Mouse (Mus musculus) spleen, postnatal 10 days (tissue): ENCODE results near the gene Pde1b.

Experiments used
- DNase-seq, 2 experiments: peaks; one replicate each; pipeline ENCODE4 v3.0.0; 2021 to 2022; ENCODE audit warnings: low spot score in 2 of 2

Gene Pde1b

DNA sequence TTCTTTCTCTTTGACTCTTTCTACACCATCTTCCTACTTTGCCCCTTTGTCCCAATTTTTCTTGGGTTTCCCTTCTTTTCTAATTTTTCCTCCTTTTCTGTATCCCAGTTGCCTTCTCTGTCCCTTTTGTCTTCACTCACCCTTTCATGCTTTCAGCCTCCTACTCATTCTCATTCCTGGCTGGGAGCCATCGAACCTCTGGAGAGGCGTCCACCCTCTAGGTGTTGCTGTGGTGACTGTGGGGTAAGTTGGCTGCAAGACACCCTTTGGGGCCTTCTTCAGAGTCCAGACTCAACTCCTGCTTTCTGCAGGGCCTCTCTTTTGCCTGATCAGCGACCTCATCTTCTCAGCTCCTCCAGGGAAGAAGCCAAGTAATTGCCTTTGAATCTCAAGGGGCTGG is 6.5 kb downstream of the Pde1b start:
- DNase-seq = no peak

DNA sequence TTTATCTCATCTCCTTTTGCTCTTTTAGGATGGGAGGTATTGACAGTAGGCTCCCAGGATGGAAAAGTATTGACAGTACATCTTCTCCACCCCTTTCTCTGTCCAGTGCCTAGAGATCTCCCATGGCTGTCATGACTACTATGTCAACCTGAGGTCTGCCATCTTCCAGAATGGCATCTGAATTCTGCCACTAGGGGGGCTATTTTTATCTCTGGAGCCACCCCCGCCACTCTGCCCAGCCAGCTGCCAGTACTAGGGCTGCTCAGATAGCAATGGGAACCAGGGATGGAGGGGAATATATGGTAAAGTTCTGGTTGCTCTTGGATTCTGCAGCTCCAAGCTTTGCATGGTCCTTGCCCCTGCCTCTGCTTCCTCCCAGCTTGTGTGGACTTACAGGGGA is 8.8 kb downstream of the Pde1b start:
- no peak for DNase-seq

DNA sequence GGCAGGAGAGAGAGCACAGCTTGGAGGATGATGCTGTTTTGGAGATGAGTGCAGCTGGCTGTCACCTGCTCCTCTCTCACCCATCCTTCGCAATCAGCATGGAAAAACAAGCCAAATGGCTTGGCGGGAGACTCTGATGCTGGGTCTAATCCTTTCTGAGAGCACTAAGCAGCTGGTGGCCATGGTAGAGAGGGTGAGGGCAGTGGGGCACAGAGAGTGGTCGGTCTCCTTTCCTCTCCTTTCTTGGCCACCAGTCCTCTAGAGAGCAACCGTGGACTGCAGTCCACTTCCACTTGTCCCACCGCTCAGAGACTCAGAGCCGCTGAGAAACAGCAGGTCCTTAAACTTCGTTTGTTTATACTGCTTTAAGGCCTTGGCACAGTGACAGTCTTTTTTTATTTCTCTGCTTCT is 10.8 kb downstream of the Pde1b start:
- DNase-seq = no peak

DNA sequence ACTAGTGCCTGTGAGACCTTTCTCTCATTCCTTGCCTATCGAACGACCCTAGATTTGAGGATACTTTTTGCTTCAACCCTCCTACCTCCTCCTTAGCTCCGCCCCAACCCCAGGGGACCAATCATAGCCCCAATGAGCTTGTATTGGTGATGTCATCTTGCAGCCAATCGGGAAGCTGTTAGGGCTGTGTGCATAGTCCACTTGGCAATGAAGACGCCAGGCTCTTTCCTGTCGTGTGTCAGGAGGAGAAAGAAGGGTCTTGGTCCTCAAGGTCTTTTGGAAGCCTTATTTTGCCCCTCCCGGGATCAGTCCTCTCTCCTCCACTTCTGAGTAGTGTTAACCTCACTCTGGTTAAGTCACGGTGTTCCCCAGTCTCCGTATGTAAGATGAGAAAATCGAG is 11.3 kb downstream of the Pde1b start:
- DNase-seq = peak in 1 of 2 experiments; percentile 61

DNA sequence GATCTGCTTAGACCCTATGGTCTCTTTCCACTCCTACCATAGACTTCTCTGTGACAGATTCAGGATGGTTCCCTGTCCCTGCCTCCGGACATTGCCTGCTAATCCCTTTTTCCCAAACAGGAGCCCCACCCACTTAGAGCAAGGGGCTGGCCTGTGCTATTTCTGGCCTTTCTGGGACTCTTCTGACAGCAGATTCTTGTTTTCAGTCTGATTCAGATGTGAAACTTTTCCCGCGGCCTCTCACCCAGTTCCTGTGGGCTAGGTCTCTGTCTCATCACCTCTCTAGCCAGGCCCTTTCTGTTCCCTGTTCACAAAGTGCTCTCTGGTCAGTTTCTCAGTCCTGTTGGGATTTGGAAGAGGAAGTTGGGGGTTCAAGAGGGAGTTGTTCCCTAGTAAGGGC is 12.1 kb downstream of the Pde1b start:
- DNase-seq = no peak

DNA sequence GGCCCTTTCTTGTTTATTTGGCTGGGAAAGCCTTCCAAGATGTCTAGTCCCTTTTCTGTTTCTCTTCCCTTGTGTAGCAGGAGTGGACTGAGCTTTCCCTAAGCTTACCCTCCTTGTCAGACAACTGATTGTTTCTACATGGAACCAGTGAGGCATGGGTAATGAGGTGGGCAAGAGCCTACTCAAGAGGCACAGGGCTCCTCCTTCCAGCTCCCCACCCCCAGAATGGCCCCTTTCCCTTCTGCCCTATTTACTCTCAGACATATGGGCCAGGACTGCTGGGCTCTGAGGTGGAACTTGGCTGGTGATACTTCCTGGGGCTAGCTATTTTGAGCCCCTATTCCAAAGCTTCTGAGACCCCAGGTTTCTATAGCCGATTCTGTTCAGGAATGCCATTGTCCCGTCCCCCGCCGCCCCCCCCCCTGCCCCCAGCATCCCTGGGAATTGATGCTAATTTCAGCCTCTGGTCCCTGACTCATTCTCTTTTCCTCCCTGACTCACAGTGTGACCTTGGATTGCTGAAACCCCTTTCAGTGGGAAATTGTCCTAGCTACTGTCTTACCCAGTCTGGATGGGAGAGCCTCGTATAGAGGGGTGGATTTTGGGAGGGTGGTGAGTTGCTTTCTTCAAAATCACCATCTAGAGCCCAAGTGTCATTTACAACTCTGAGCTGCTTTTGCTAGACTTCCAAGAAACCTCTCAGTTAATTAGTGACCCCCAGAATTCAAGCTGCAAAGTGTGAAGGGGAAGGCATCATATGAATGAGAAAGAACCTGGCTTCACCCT is 16.0 kb downstream of the Pde1b start:
- DNase-seq = no peak

DNA sequence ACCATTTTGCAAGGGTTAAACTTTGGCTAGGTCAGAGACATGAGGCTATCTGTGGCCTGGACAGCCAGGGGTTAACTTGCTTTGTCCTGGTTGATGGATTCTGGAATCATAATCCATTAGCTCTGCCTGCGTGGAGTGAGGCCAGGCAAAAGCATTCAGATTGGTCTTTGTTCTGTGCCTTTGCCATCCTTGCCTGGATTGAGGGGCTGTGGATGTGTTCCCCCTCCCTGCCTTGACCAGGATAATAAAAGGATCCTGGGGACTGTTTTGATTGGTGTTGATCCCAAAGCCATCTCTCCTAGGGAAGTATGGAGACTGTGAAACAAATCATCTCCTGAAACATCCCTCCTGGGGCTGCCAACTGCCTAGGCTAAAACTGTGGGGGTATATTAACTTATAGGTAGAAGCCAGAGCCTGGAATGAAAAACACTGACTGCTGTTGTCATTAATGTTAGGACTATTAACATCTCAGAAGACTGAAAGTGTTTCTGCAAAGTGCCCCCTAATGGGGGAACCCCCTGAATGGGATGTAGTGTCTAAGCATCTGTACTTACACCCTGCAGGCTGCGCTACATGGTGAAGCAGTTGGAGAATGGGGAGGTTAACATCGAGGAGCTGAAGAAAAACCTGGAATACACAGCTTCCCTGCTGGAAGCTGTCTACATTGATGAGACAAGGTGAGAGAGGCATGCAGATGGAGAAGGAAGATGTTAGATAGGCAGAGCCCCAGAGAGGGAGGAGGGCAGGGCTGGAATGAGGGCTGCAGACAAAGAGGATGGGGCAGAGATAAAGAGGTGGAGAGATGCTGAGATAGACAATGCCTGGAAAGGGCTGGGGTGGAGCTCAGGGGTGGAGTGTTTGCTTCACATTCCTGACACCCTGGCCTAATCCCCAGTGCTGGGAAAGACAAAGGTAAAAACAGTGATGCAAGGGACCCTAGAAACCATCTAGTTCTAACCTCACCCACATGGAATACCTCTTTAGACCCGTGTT is 16.8 kb downstream of the Pde1b start:
- no peak for DNase-seq

DNA sequence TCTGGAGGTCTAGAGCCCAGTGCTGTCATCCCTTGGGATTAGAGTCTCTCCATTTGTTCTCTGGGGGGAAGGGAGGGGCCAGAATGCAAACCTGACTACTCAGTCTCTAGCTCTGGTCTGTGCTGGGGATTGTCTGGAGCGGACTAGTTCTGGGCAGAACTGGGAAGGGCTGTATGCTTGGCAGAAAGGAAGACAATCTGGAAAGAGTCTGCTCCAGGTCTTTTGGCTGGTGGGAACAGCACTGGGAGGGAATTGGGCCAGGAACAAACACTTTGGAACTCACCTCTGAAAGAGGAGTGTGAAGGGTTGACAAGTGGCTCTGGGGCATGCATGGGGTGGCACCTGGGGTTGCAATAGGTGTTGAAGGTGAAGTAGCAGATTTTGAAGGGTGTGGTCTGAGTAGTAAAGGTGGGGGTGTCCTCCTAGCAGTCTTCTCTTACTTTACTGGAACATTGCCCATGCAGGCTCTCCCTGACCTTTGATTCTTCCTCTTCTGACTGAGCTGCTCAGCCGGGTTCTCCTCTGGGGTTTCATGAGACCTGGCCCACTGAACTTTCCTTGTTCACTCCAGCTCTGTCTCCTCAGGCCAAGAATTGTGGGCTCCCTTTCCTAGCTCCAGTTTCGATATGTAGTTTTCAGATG is 19.7 kb downstream of the Pde1b start:
- no peak for DNase-seq

DNA sequence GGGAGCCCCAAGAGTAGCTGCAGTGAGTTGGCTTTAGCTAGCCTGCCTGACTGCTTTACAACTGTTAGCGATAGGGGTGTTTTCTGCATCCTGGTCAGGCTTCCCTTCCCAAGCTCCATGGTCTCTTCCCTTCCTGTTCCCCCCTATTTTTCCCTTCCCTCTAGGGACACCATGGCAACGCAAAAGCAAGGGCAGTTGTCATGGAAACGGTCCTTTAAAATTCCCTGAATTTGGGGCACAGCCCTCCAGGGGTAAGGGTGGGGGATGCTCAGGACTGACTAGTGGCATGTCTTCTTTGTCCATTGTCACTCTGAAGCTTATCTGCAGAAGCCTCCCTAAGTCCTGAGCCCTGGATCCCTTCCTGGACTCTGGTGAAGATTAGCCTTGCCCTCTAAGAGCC is 20.3 kb downstream of the Pde1b start:
- no peak for DNase-seq

DNA sequence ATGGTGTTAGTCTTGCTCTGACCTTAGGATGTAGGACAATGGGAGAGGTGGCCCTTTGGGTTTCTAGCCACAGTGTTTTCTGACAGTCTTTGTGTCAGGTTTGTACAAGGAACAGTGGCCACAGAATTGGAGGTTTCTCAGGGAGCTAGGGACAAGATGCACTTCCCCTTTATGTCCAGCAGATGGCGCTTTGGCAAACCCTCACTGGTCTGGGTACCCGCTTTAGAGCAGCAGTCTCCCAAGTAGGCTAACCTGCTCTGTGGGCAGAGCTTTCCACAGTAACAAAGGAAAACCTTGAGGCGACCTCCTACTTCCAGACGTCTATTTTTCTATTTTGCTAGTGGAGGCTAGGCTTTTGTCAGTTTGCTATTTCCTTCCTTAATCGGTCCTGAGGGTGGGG is 27.5 kb downstream of the Pde1b start:
- DNase-seq = peak; percentile 16 to 51

DNA sequence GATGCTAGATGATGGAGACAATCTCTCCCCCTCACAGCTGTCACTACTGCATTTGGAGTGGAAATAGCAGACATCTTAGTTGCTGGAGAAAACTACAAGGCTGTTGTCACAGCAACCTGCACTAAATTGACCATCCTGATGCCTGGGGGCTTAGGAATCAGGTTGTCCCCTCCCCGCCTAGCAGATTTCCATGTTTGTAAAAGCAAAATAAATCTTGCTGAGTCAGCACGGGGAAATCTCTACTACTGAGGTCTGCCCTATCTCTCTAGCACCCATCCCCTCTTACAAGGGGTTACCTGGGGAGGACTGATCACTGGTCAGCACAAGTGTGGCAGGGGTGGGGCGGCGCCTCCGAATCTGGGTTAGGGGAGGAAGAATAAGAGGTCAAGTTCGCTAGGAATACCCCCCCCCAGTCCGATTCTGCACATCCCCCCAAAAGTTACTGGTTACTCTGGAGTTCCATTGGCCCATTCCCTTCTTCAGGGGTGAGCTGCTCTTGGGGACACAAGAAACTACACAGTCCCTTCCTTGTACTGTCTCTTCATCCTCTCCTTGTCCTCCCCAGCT is 31.3 kb downstream of the Pde1b start:
- no peak for DNase-seq

DNA sequence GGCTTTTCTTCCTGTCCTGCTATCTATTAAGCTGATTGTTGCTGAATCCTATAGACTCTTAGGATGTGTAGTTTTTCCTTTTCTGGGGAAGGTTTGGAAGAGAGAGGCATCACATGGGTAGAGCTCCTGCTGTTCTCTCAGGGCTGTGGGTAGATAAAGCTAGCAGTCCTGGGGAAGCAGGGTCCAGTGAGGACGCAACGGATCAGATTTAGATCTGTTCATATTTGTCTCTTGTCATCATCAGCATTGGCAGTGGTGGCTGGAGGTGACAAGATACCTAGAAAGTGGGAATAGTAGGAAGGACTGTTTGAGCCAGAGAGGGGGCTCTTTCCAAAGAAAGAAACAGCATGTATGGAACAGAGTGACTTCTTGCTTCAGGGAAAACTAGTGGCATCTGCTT is 32.2 kb downstream of the Pde1b start:
- DNase-seq = no peak

DNA sequence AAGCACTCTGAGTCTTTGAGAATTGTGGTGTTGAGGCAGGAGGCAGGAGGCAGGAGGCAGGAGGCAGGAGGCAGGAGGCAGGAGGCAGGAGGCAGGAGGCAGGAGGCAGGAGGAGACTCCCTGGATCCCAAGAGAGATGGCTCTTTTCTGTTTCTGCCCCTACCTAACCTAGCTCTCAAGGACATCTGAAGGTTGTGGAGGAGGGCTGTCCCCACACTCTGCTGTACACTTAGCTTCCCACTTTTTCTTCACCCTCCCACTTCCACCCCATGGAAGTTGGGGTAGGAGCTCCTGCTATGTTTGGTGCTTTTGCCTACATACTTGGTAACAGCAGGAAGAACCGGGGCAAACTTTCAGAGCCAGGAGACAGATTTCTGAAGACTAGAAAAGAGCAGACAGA is 33.0 kb downstream of the Pde1b start:
- DNase-seq = no peak

DNA sequence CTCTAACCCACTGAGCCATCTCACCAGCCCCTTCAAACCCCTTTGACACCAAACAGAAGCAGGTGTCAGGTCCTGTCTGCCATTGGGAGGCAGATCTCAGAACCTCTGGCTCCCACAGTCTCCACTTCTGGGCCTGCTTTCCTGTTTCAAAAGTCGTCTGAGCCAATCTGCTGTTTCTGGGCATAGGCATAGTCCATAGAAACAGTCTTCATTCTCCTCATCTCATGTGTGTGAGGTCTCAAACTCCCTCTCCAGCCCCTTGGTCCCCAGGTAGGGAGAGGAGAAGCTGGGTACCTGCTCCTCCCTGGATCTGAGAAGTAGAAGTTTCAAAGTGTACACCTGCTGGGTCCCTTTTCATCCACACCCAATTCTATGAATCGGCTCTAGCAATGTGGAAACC is 33.6 kb downstream of the Pde1b start:
- DNase-seq = no peak

DNA sequence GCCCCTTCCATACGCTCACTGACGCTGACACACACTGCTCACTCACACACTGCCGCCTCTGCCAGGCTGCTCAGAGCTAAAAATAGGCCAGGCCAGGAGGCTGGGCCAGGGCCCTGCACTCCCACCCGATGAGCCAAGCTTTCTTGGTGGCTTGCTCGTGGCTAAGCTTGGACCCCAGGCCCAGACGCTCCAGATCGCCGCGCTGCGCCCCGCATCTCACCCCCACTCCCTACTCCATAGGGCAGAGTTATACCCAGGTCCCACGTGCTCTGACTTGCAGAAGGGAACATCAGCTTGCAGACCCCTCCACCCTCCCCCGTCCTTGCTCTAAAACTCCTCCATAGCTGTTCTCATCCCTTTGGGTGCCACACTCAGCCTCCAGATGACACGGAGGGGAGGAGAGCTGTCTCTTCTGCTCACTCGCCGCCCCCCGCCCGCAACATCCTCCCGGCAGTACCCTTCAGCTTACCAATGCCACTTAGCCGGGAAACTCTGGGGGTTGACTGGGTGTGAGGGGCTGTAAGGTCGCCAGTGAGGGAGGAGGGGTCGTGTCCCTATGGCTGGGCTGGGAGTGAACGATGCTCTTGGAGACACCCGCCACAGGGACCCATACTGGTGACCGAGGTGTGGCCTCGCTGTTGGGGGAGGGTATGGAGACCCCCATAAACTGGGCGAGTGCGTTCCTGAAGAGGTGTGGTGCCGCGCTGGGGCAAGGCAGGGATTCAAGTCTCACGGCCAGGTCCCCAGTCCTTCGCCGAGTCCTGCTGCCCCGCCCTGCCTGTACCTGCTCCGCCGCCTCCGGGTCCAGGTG is 34.4 kb downstream of the Pde1b start:
- no peak for DNase-seq

DNA sequence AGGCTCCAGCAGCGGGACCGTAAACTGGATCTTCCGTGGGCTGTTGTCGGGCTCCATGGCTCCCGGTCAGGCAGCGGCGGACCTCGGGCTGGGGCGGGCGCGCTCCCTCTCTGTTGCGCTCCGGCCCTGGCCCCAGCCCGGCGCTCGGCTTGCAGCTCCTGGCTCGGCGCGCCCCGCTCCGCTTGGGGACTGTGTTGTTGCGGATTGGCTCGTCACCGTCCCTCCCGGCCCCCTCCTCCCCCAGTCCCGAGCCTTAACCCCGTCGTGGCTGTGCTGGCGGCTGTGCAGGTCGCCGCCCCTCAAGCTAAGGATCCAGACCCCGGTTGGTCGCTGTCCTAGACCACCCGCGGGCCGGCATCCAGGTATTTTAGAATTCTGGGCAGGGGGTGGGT is 35.0 kb downstream of the Pde1b start, which contains the start of gene Ppp1r1a:
Gene Ppp1r1a (minus strand): TSS at position 182 of the 392 bp plus-strand sequence.
- DNase-seq = no peak

DNA sequence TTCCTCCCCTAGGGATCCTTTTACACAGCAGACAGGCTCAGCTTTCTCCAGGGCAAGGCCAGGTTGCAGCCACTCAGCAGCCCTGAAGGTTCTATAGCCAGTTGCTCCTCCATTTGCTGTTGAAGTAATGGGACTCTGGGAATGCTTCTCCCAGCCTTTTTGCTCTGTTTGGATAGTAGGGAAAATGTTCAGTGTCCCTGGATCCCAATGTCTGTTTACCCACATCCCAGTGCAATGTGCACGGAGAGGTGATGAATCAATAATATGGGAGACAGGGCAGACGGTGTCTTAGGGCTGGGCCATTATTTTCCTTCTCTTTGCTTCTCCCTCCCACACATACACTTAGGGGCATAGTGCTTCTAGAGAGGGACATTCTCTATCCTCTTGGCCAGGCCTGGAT is 36.4 kb downstream of the Pde1b start:
- no peak for DNase-seq

DNA sequence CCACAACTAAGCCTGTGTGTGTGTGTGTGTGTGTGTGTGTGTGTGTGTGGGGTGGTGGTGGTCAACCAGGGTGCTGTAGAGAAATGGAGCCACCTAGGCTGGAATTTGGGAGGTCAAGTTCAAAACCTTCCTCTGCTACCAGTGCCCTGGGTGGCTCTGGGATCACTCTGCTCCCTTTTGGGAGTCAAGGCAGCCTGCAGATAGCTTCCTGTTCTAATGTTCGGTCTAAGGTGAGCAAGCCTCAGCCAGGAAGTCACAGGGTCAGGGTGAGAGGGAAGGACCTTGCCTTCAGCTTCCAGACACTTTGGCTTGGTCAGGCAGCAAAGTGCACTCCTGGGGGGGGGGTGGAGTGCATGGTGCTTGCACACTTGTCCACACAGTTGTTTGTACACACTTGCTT is 37.8 kb downstream of the Pde1b start:
- DNase-seq = no peak

DNA sequence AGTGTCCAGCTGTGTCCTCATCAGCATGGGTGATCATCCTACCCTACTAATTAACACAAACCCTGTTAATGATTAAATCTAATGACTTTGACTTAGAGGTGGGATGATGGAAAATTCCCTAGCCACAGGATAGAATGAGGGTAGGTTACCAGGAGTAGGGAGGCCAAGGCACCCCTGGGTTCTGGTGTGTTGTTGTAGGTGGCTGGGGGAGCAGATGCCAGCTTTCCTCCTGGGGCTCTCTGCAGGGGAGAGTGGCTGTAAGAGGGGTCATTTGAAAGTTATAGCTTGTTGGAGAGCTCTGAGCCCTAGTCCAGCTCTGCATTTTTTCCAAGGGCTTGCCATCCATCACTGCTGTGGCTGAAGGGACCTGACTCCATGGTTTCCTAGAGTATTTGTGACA is 39.7 kb downstream of the Pde1b start:
- DNase-seq = no peak

DNA sequence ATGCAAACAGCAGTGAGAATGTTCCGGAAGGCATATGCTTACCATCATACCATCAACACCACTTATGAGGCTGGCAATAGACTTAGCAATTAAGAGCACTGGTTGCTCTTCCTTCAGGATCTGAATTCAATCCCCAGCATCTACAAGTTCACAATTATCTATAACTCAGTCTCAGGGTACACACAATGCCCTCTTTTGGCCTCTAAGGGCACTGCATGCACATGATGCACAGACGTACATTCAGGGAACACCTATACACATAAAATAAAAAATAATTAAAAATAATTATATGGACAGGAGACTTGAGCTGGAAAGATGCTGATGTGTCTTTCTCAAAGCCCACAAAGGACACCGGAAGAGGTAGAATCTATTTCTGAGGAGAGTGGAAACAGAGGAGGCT is 45.1 kb downstream of the Pde1b start:
- DNase-seq = no peak

DNA sequence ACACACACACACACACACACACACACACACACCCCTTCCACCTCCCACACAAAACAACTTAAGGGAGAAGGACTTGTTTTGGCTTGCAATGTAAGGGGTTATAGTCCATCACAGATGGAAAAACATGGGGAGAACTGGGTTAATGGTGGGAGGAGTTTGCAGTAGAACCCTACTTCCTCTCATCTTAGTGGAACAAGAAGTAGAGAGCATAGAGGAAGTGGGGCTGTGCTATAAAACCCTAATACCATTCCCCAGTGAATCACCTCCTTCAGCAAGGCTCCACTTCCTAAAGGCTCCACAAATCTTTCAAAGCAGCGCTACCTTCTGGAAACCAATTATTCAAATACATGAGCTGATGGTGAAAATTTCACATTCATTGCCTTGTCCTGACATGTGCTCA is 46.6 kb downstream of the Pde1b start:
- DNase-seq = no peak
